Mouse (Mus musculus): ENCODE data around the gene Fbxl17.

- TF ChIP-seq CTCF (IDR thresholded peaks at IDR 0.05; ENCODE audit: low read depth) (no peak), EP300 (IDR thresholded peaks at IDR 0.05; ENCODE audit: low read depth) (no peak)
These were observed 391.8 kb downstream of the Fbxl17 start for GRCm38 (mm10) chr17:63108035-63108434.
